Mouse (Mus musculus) mouse trophoblast stem cell (cell line): ENCODE results near the gene Mmd2.

ENCODE experiments used
- in situ Hi-C, 2 experiments: fragments of 300-500 bp; cut with MseI, MboI; formaldehyde crosslinking; loops; 2 replicates in 1 of 2; 3 replicates in 1 of 2; pipeline ENCODE4 v1.15.1; 2025

Mmd2 gene

DNA sequence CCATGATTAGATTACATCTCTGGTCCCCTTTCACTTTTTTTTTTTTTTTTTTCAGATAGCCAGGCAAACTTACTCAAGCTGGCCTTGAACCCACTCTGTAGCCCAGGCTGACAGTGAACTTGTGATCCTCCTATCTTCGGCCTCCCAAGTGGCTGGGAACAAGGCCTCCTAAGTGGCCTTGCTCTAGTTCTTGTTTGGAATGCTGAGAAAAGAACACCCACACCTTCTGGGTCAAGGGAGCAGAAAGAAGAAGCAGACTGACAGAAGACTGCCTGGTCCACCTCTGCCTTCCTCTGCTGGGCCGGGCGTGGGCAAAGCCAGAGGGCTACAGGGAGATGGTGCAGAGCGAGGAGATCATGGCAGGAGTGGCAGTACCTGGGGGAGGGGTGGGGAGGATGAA, 1.8 kb upstream of the Mmd2 start:
- in situ Hi-C loops, result no loop called here

- in situ Hi-C loops, result no loop called here
Observed at GRCm38 (mm10) chr5:142608989-142609325, 357 bp upstream of the Mmd2 start.

DNA sequence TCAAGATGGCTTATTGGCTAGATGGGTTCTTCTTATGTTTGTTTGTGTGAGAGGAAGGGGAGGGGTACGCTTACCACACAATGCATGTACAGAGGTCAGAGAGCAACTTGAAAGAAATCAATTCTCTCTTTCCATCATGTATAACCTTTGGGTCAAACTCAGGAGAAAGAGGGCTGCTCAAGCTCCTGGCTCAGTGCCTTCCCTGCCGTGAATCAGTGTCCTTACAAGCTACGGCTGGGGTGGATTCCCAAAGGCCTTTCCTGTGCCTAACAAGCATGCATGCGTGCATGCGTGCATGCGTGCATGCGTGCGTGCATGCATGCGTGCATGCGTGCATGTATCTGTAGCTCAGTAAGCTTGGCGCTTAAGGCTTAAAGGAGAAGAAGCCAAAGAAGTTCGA, 3.3 kb downstream of the Mmd2 start:
- in situ Hi-C loops, result no loop called here

DNA sequence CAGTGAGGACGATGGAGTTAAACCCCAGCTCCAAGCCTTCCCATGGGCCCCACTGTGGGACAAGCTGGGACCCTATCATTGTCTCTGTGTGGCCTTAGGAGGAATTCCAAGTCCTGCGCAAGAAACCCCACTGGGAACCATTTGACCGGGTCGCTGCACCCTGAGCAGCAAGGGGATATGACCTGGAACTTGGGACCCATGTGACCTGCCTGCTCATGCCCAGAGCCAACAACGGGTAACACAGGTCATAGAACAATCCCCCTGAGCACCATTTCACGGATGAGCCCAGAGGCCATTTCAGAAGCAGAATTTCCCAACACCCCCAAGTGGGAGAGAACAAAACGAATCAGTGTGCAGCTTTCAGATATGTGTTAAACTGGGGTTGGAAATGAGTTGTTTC, 4.2 kb downstream of the Mmd2 start:
- in situ Hi-C loops, result no loop called here

DNA sequence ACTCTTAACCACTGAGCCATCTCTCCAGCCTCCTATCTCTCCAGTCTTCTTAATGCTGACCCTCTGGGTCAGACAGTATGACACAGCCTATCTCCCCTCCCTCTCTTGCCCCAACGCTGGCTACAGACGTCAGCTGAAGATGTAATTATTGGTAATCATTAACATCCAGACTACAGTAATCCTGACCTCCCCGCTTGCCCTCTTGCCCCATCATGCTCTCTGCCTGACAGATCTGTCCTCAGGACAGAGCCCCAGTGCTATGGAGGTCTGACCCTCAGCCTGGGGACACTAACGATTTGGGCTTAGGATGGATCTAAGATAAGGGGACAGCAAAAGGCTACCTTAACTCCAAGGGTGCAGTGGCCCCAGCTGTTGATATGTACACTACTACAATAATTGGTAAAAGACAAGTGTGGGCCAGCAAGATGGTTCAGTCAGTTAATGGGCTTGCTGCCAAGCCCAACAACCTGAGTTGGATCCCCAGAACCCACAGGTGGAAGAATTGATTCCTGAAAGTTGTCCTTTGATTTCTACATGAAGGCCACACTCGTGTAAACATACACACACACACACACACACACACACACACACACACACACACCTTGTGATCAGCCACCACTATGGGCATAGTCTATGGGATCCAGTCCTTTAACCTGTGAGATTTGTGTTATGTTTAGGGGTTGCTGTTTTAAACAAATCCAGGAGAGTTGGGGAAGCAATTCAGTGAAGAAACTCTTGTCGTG, 10.8 kb downstream of the Mmd2 start:
- in situ Hi-C loops, result no loop called here

GRCm38 (mm10) chr5:142596723-142597122, 11.9 kb downstream of the Mmd2 start:
- in situ Hi-C loops, result no loop called here

GRCm38 (mm10) chr5:142595698-142596097, 12.9 kb downstream of the Mmd2 start:
- in situ Hi-C loops, result no loop called here

- in situ Hi-C loops, result no loop called here
Observed at GRCm38 (mm10) chr5:142590953-142591616, 17.5 kb downstream of the Mmd2 start.

- in situ Hi-C loops, result loop anchor here (5.0 kb wide), 1 partner anchor 34 kb away; no protein-coding TSS in a partner anchor
Observed at GRCm38 (mm10) chr5:142583616-142584126, 24.9 kb downstream of the Mmd2 start.

DNA sequence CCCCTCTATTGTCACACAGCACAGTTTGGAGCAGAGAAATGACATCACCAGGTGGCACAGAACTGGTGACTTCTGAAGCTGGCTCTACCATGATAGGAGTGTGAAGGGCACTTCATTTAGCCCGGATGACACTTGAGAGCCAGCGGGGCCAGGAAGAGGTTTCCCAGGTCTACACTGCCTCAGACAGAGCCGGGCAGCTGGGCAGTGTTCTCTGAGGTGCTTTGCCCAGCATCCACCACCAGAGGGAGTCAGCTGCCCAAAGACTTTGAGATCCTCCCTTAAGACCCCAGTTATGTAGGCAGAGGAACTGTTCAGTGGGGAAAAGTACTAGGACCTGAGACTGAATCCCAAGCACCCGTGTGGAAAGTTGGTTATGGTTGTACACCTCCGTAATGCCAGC, 27.1 kb downstream of the Mmd2 start:
- in situ Hi-C loops, result loop anchor here (5.0 kb wide), 1 partner anchor 36 kb away; no protein-coding TSS in a partner anchor

- in situ Hi-C loops, result no loop called here
Observed at GRCm38 (mm10) chr5:142578192-142578591, 30.4 kb downstream of the Mmd2 start.

DNA sequence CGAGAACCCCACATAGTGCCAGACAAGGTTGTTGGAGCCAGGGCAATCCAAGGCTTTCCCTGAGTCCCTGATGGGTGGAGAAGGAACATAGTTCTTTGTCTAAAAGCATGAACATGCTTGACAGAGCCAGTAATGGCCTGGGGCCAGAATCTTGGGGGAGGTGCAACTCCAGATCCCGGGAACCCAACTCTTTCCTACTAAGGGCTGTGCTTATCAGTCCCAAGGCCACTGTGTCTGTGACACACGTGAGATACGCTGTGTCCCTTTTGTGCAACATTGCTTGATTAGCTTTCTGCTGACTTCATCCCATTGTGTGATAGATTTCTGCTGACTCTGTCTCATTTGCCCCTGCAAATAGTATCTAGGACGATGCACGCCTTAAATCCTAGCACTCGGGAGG, 31.8 kb downstream of the Mmd2 start:
- in situ Hi-C loops, result no loop called here

DNA sequence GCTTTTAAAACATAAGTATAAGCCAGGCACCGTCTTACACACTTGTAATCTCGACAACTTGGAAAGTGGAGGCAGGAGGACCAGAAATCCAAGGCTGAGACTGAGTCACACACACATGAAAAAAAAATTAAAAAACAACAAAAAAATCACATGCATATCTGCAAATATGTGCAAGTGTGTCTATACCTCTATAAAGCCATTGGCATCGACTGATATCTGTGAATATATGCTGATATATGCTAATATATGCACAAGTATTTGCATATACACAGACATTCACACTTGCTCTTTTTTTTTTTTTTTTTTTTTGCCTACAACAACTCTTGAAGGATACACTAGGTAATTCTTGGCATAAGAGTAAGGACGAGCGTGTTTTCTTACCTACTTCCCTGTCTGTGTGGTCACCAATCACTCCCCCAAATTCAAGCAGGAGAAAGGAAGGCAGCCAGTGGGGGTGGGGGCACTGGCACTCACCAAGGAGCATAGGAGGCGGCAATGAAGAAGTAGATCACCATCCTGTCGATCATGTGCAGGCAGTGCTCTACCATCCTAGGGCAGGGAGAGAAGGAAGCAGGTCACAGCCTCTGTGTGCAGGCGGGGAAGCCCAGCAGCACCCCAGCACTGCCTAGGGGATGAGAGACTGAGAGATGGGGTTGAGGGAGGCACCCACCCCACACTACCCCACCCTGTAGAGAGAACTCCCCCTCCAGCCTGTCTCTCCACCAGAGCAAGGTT, 34.1 kb downstream of the Mmd2 start:
- in situ Hi-C loops, result no loop called here

DNA sequence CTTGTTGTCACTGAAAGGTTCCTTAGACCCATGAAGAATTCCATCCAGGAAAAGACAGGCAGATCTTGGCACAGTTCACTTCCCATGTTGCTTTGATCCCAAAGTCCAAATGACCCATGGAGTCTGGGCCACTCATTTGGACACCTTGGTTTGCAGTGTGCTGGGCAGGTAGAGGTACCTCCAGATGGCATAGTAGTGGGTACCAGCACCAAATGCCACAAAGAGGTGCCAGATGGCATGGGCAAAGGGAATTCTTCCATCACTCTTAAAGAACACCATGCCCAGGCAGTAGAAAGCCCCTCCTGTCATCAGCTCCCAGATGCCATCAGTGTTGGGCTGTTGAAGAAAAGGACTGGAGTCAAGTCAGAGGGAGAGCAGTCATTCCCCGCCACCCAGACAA, 44.0 kb downstream of the Mmd2 start:
- in situ Hi-C loops, result no loop called here

DNA sequence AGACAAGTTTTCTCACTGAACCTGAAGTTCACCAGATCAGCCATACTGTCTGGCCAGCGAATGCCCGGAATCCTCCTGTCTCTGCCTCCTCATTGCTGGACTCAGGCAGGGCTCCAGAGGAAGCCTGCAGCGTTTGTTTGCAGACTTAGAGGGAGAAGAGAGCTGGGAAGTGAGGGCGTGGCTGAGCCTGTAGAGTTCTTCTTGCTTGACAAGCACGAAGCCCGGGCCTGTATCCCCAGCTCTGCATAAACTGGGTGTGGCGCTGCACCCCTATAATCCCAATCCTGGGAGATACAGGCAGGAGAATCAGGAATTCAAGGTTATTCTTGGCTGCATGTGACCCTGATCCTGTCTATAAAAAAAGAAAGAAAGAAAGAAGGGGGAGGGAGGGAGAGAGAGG, 48.3 kb downstream of the Mmd2 start:
- in situ Hi-C loops, result no loop called here

DNA sequence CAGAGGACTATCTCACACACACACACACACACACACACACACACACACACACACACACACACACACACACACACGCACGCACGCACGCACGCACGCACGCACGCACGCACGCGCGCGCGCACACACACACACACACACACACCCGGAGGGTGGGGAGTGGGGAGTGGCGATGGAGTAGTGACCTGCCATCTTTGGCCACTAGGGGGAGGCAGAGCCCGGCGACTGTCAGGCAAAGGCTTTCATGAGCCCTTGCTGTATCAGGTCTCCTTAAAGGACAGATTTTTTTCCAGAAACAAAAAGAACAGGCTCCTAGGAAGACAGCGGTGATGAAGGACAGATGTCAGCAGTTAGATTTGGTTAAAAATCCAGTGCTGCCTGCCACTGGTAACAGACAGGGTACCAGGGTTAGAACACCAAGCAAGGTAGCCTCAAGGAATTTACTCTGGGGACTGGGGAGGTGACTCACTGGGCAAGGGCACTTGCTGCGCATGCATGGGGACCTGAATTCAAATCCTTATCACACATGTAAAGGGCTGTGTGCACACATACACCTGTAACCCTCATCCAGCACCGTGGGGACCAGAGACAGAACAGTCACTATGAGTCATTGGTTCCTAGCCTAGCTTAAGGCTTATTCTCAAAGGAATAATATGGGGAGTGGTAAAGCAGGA, 51.1 kb downstream of the Mmd2 start:
- in situ Hi-C loops, result loop anchor here (5.0 to 10.0 kb wide), 3 partner anchors 53 to 157 kb away; no protein-coding TSS in a partner anchor

GRCm38 (mm10) chr5:142556721-142557120, 51.9 kb downstream of the Mmd2 start:
- in situ Hi-C loops, result loop anchor here (5.0 to 10.0 kb wide), 3 partner anchors 52 to 158 kb away; no protein-coding TSS in a partner anchor

GRCm38 (mm10) chr5:142555866-142556265, 52.7 kb downstream of the Mmd2 start:
- in situ Hi-C loops, result loop anchor here (5.0 to 10.0 kb wide), 3 partner anchors 51 to 159 kb away; no protein-coding TSS in a partner anchor

GRCm38 (mm10) chr5:142550706-142551652, 57.6 kb downstream of the Mmd2 start, which contains the start of gene Radil:
TSS of gene Radil (minus strand) at chr5:142551098.
- in situ Hi-C loops, result loop anchor here (10.0 kb wide), 2 partner anchors 46 to 164 kb away; no protein-coding TSS in a partner anchor
